Mouse (Mus musculus) CD4-positive, CD25-positive, alpha-beta regulatory T cell, adult 2 months (primary cell): Measurements from ENCODE around the gene Vash2.
"Not testable (repeated sequence)": the region's sequence is repeated elsewhere in the genome, so short reads cannot be mapped to it uniquely, and the experiment has no call there.

ENCODE experiments used
- DNase-seq: peaks from one replicate; pipeline ENCODE4 v3.0.0-alpha.2; 2012; ENCODE audit warnings: low read depth, low spot score

Vash2 gene

DNA sequence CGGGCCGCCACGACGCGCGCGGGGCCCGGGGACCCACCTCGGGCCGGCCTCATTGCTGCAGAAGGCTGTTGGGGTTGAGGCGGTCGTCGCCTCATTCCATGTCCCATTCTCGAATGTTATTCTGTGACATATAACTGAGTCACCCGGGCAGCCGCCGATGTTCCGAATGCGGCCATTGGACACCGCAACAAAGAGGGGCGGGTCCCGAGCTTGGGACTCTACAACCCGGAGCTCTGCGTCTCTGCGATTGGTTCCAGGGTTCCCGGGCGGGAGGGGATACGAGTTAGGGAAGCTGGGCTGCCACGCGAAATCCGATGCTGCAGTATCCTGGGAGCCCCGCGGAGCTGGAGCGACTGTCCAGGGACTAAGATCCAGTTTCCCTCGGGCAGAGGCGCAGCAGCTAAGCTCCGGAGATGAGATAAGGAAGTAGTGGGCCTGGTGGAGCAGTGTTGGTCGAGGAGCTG is at the start of gene Vash2:
Gene Vash2, minus strand, starts transcription at position 197 of the 464 bp plus-strand sequence.
- DNase-seq, result peak; percentile 8

DNA sequence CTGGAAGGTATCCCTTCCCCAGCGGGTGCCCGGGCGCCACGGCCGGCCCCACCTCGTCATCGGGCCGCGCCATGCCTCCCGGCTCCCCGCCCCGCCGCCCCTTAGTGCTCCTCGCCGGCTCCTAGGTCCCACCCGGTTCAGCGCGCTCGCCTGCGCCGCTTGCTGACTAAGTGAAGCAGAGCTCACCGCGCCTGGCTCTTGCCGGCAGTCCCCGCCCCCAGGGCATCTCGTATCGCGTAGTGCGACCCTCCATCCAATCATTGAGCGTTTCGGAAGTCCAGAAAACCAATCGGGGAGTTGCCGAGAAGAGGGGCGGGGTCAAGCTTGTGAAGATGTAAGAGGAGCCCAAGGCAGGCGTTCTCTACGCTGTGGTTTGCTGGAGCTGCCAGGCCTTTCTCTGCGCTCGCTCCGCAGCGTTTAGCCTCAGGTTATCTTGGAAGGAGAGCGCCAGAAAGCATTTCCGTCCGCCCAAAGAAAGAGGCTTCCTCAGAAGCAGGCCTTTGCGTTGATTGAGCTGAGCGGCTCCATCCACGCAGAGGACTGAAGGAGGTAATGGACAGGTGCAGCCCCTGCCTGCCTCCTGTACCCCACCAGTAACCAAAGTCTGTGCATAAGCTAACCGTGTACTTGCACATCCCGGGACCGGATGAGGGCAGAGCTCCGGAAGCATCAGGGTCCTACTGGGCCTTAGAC is 47.1 kb upstream of the Vash2 start, which contains the start of gene Flvcr1:
Gene Flvcr1, minus strand, starts transcription at position 138 of the 693 bp plus-strand sequence.
- peak; percentile 99 for DNase-seq

DNA sequence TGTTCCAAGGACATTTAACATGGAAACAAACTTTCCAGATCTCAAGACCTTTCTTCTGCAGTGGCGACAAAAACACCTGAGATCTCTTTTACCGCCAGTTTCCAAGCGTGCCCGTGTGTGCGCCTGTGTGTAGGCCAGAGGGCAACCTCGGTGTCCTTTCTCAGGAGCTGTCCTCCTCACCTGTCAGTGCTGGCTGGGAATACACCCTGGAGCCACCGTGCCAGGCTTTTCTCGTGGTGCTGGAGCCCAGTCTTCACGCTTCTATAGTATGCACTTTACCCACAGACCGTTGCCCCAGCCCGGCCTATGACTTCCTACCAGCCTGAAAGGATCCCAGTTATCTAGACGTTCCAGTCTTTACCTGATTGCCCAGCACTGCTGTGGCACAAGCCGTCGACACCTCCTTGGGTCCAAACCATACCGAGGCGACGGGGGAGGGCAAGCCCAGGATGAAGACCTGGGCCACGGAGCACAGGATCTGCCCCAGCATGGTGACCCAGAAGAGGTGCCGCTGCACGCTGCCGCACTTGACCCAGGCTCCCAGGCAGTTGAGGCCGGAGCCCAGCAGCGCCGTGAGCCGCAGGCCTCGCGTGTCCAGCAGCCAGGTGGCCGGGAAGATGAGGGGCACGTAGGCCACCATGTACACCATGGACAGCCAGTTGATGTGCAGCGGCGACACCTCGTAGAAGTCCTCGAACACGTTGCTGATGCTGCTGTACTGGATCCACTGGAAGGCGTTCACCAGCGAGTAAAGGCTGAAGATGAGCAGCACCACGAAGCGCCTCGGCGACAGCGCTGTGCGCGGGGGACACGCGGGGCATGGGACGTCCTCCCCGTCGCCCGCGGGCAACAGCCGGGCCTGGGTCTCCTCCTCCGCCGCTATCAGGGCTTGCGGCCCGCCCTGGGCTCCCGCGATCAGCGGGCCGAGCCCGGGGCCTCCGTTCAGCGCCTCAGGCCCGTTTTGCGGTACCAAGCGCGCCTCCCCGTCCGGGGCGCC is 46.2 kb upstream of the Vash2 start:
- DNase-seq, result peak; percentile 66

DNA sequence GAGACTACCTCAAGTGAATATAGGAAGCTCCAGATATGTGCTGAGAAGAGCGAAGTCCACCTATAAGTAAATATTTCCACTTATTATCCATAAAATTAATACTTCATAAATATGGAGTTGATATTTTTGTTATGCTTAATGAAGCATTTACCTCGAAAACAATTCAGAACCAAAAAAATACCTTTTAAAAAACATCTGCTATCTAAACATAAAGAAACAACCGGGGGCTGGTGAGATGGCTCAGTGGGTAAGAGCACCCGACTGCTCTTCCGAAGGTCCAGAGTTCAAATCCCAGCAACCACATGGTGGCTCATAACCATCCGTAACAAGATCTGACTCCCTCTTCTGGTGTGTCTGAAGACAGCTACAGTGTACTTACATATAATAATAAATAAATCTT is 44.7 kb upstream of the Vash2 start:
- not testable (repeated sequence) for DNase-seq

DNA sequence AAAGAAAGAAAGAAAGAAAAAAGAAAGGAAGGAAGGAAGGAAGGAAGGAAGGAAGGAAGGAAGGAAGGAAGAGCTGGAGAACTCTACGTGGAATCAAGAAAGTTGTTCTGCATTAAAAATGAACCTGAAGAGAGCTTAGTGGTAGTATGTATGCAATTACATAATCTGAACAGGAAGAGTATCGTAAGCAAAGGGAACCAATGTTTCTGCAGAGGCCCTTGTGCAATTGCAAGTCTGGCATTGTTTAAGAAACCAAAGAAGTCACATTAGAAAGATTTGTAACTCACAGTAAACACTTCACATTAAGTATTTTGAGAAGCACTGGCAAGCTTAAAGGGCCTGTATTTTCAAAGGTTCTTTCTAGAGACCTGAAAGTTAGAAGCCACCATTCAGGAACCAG is 44.0 kb upstream of the Vash2 start:
- DNase-seq, result no peak

DNA sequence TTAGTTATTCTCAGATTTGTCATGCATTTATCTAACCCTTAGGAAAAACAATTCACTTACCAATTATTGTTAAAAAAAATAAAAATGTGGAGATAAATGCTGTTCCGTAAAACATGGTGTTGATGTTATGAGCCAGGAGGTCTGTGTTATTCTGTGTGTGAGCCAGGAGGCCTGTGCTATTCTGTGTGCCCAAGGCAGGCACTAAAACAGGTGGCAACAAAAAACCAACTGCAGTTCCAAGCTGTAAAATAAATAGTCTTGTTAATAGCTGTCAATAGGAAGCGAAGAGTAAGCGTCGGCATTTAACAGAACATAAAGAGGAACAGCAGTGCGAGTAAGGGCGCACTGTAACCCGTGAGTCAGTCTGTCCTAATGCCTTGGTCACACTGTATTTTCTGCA is 41.9 kb upstream of the Vash2 start:
- no peak for DNase-seq

DNA sequence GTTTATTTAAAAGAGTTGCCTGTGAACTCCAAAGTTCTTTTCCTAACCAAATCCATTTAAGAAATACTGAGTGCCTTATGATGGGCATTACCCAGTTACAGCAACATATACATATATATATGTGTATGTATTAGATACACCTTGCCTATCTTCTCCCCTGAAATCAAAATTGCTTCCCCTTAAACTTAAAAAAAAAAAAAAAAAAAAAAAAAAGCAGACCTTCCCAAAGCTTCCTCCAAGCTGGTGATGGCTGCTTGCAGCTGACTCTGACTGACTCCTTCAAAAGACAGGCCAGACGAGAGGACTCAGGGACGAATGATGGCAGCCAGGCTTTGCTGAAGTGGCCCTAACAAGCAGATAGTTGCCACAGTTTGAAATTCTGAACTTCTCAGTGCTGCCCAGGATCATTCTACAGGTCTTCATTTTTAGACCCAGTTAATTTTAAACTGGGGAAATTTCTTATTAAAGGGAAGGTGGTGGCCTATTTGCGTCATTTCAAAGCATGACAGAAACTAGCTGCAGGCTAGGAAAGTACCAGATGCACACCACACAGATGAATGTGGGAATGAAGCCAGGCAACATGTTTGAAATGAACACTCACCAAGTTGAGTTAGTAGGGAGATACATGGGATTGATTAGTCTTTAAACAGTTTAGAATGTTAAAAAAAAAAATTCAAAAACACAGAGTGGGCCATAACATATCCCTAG is 41.3 kb upstream of the Vash2 start:
- no peak for DNase-seq

DNA sequence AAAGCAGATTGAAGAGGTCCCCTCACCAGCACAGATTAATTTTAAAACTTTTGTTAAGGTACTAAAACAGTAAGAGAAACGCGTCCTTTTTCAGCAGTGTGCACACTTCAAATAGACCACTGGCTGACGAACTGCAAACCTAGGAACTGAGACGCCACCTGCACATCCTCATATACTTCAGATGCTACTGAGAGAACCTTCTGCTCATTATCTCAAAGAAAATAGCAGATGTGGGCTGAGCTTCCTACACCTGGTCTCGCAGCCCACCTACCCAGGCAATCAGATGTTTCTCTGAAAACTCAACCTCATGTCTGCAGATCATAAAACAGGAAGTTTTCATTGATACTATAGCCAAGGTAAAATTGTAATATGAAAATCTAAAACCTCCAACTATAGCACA is 40.7 kb upstream of the Vash2 start:
- no peak for DNase-seq

DNA sequence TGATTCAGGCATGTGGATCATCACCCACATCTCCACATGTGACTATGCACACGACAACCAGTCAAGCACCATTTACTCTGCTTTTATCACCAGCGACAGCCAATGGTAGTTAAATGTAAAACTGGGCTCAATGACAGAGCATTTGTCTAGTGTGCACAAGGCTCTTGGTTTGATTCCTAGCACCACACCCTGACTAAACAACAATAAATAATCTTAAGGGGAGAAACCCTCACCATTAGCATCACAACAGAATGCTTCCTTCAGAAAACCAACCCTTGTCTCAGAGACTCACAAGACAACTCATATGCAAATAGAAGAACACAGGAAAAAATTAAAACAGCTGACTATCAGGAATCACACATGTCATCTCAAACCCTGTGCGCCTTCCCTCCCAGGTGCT is 35.2 kb upstream of the Vash2 start:
- no peak for DNase-seq

DNA sequence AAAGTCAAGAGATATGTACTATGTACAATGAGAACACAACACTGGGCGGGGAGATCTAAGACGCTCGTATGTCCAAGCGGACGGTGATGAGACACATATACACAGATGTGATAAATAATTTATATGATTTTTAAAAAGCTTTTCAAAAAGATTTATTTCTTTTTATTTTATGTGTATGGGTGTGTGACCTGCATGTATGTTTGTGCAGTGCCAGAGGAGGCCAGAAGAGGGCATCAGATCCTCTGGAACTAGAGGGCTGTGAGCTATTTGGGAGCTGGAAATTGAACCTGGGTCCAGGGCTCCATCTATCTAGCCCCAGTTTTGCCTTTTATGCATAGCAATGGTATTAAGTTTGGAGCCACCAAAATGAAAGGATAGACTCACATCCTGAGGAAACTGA is 29.6 kb upstream of the Vash2 start:
- peak; percentile 29 for DNase-seq

DNA sequence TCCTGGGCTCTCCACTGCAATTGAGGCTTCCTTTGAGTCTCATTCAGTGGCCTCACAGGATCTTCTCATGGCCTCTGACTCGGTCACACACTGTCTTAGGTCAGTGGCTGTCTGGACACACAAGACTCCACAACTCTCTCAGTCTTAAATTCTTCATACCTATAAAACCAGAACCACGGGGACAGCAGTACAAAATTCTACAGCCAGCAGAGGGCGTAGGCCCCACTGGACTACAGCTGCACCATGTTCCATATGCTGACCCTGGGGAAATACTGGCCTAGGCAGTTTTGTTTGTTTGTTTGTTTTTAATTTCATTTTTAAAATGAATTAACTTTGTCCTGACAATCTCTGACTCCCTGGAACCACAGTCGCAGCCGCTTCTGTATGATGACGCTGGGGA is 23.1 kb upstream of the Vash2 start:
- DNase-seq, result peak; percentile 18

DNA sequence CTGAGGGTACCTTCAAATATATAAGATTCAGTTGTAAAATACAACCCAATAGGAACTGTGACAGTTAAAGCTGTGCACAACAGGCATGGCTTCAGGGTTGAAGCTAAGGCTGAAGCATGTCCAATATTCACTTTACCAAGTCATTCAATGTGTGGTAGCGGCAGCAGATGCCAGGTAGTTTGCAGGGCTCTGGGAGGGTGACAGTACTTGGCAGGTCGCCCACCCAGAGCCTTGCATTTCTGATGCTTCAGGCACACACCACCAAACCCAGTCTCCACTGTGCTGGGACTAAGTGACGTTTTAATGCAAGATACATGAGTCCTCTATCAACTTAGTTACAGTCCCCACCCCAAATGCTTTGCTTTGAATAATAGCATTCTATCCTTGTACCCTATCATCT is 21.6 kb upstream of the Vash2 start:
- DNase-seq, result no peak

DNA sequence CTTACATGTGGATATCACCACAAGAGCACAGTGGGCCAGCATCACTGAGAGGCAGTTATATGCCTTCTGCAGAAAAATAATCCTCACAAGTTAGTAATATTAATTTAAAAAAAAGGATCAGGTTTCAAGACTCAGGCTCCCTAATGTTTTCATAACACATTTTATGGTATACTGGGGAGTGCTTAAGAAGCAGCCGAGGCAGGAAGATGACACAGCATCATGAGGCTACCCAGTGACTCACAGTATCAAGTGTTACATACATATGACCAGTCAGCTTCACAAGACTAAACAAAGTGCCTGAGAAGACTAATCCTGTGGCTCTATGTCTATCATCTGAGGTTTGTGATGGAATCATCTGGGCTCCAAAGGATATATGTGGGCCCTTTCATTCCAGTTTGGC is 18.9 kb upstream of the Vash2 start:
- DNase-seq, result no peak

DNA sequence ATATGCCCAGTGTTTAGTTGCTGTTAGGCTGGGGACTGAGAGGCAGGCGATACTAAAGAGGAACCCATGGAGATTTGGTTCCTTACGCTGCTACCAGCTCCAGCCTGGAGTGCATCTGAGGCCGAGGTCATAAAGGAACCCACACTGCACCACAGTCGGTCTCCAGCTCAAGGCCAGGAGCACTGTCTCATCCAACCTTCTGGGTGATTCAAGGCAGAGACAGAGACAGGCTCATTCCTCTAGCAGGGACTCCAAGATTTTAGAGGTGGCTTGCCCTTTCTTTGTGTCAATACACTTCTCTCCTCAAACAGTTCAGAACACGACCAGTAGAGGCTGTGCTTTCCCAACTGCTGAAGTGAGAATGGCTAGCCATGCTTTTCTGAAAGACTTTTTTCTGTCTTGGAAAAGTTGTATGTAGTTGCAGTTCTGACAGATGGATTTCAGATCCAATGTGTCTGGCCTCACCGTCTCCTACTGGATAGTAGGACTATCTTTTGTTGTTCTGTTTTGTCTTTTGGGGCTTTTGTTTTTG is 17.3 kb upstream of the Vash2 start:
- no peak for DNase-seq

DNA sequence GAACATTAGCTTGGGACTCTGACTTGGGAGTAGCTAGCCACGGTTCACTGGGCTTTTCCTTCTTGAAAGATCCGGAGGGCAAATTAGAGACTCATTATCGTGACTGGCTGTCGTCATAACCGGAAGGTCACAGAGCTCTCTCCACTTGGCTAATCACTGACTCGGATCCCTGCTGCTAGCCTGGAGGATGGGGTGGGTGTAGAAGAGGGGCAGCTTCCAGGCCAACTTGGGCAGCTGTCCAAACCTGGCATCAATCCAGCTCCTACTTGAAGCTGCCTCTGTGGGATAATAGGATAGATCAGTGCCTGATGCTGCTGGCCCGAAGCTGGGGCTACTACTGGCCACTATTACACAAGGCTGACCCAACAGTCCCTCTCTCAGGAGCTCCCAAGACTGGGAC is 16.5 kb upstream of the Vash2 start:
- DNase-seq, result no peak

DNA sequence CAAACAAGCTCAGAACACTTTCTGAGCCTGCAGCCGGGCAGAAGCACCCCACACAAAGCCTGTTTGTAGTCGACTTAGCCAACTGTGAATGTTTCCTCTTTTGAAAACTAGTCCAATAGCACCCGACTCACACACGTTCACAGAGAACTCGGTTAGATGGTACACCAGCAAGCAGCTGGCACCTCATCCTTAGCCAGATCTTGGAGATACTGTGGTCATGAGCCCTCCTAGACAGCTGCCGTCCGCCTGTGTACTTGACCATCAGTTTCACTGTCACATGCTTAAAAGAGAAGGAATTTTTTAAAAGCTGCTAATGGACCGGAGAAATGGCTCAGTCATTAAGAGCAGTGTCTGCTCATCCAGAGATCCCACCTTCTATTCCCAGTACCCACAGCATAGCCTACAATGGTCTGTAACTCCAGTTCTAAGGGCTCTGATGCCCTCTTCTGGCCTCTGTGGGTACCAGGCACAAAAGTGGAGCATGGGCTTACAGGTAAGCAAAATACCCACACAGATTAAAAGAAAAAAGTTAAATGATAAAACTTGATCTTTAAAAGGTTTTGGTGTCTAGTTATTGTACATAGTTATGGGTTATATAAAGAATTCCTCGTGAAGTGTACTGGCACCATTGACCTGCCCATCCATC is 10.5 kb upstream of the Vash2 start:
- DNase-seq, result no peak

DNA sequence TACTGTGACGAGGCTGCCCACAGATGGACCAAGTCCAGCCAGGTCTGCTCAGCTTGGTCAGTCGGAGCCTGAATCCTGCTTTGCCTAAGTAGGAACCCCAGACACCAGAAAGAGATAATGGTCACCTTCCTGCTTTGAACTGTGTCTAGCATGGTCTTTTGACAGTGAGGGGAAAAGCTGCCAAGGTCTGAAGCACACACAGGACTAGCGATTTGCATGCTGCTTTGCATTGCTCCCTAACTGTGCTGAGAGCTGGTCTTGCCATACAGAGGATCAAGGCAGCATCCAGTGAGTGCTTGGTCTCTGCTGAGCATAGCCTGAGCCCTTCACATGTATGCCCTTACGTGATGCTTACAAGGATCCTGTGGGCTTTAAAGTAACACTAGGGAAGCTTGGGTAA is 2.3 kb upstream of the Vash2 start:
- DNase-seq, result no peak

DNA sequence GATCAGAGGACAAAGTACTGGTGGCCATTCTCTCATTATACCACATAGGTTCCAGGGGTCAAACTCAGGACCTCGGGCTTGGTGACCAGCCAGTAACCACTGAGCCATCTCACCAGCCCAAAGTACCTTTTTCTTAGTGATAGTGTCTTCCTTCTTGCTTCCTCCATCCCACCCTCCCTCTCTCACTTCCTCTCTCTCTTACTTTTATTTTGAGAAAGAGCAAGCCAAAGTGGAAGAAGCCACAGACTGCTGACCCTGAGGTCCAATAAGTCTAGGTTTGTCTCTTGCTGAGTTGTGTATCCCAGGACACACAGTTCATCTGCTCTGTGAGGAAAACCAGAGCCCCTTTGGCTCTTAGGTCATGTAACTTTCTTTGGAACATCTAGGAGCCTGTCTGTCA is 1.4 kb upstream of the Vash2 start:
- no peak for DNase-seq

DNA sequence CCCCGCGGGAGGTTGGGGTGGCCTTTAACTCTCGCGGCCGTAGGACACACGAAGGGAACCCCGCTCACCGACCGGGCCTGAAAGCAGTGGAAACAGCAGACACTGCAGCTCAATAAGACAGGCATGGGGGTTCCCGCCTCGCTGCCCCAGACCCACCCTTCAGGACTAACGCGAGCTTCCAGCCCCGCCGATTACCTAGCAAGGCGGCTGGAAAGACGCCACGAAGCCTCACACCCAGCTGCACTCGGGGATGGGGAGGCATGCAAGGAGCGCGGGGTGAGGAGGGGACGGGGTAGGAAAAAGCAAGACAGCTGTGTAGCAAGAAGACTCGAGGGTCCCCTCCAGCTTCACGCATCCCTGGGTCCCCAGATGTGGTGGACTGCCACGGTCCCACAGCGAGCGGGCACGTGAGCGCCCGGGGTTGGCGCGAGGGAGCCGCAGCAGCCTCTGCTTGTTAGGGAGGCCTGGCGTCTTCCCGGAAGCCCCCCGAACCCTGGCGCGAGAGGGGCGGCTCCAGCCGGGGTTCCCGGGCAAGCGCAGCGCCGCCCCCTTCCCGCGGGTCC is 504 bp downstream of the Vash2 start:
- peak; percentile 12 for DNase-seq

DNA sequence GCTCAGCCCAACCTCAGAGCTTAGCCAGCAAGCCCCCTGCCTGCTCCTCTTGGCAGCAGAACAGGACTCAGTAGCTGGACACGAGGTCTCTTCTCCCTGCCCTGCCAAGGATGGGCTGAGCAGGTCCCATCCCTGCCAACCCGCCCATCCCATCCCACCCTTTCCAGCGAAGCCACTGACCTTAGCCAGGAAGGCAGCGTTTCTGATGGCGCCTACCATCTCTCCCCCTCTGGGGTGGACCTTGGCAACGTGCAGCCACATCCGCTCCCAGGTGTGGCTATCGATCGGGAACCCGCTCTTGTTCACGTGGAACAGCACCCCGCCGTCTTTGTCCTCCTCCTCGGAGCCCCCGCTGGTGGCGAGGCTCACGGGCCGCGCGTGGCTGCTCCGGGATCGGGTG is 1.1 kb downstream of the Vash2 start:
- DNase-seq, result no peak
